Mouse (Mus musculus) liver, adult 2 months (tissue): ENCODE measurements around the gene Styk1.

Source experiments
- CTCF ChIP-seq: fragments of 200-500 bp; IDR thresholded peaks from 2 replicates; pipeline ENCODE4 v1.5.1; 2011; ENCODE audit warnings: low read depth, low read length, control low read depth
- POLR2A ChIP-seq: fragments of 200-500 bp; IDR thresholded peaks from 2 replicates; pipeline ENCODE4 v1.6.1; 2011; ENCODE audit warnings: low read length, control low read depth; ENCODE audit not compliant: insufficient read depth; ENCODE audit errors: extremely low read depth

- TF ChIP-seq POLR2A: no peak
- TF ChIP-seq CTCF: peak; percentile 41; the same call in 1 of the 2 replicates
These were observed 13.7 kb upstream of the Styk1 start for GRCm38 (mm10) chr6:131367101-131367500.
